Mouse (Mus musculus) adrenal gland, adult 8-10 months (tissue): ENCODE data around the gene Cks1b. TPM values are rescaled to one million over a fixed set of nuclear protein-coding genes. Genes with fewer than 3 reads are reported as not detected.

Experiments used
- DNase-seq: peaks from one replicate; pipeline ENCODE4 v3.0.0; 2022
- total RNA-seq, 4 experiments: library from RNA; stranded (reverse); gene quantifications; 2 replicates each; pipeline ENCODE4 v1.2.4; 2022

Cks1b gene
- total RNA-seq, 4 experiments from 2014 or later, result 20.3 to 33.2 (median 27.4) TPM

GRCm38 (mm10) chr3:89425141-89425525 is 7.0 kb upstream of the Cks1b start:
- DNase-seq, result no peak

- no peak for DNase-seq
These were observed 6.4 kb upstream of the Cks1b start for GRCm38 (mm10) chr3:89424416-89425140.

GRCm38 (mm10) chr3:89422556-89423205 is 4.5 kb upstream of the Cks1b start:
- DNase-seq, result no peak

GRCm38 (mm10) chr3:89421810-89422473 is 3.8 kb upstream of the Cks1b start:
- no peak for DNase-seq

GRCm38 (mm10) chr3:89421002-89421774 is 3.0 kb upstream of the Cks1b start:
- peak; percentile 84 for DNase-seq

- no peak for DNase-seq
These were observed 2.2 kb upstream of the Cks1b start for GRCm38 (mm10) chr3:89420421-89420820.

- no peak for DNase-seq
These were observed 1.8 kb upstream of the Cks1b start for GRCm38 (mm10) chr3:89419981-89420380.

GRCm38 (mm10) chr3:89419571-89419970 is 1.4 kb upstream of the Cks1b start:
- DNase-seq, result peak; percentile 69

GRCm38 (mm10) chr3:89418861-89419250 is 673 bp upstream of the Cks1b start:
- DNase-seq, result peak; percentile 83

- DNase-seq, result no peak
These were observed 378 bp downstream of the Cks1b start for GRCm38 (mm10) chr3:89417840-89418169.

- no peak for DNase-seq
These were observed 1.1 kb downstream of the Cks1b start for GRCm38 (mm10) chr3:89417131-89417530.

GRCm38 (mm10) chr3:89416158-89416557 is 2.0 kb downstream of the Cks1b start:
- no peak for DNase-seq

- peak; percentile 99 for DNase-seq
These were observed 6.4 kb downstream of the Cks1b start, which contains the start of gene Flad1 for GRCm38 (mm10) chr3:89411490-89412393. Gene Flad1 (minus strand): TSS chr3:89411870.

GRCm38 (mm10) chr3:89410864-89411263 is 7.3 kb downstream of the Cks1b start:
- no peak for DNase-seq

- DNase-seq, result no peak
These were observed 8.5 kb downstream of the Cks1b start for GRCm38 (mm10) chr3:89409701-89410100.

- DNase-seq, result no peak
These were observed 9.7 kb downstream of the Cks1b start for GRCm38 (mm10) chr3:89408448-89408847.

GRCm38 (mm10) chr3:89406887-89407286 is 11.3 kb downstream of the Cks1b start:
- no peak for DNase-seq

GRCm38 (mm10) chr3:89402693-89403092 is 15.5 kb downstream of the Cks1b start, which contains the start of gene Lenep:
Gene Lenep (minus strand): TSS chr3:89402793.
- no peak for DNase-seq

GRCm38 (mm10) chr3:89401329-89401728 is 16.9 kb downstream of the Cks1b start:
- DNase-seq, result no peak

- DNase-seq, result no peak
These were observed 21.6 kb downstream of the Cks1b start for GRCm38 (mm10) chr3:89396654-89397005.

- no peak for DNase-seq
These were observed 22.2 kb downstream of the Cks1b start for GRCm38 (mm10) chr3:89395806-89396653.
